Mouse (Mus musculus): Measurements from ENCODE around the gene St3gal4.
"Not testable (repeated sequence)": the region's sequence is repeated elsewhere in the genome, so short reads cannot be mapped to it uniquely, and the experiment has no call there.

St3gal4 gene

DNA sequence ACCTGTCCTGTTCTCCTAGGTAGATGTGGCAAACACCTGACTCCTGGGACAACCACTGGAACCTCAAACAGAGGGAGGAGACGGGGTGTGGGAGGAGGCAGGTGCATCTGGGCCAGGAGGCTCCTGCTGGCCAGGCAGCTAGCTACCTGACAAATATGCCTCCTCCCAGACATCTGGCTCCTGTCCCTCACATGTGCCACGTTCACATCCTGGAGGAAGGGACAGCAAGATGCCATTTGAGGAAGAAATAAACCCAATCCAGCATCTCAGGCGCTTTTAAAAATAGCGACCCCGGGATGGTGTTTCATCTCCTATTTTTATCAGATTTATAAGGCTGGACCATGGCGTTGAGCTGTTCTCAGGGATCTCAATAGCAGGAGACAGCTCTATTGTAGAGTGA, at the start of gene St3gal4:
St3gal4 (minus strand) TSS at position 101 of the 400 bp plus-strand sequence.
- DNase-seq (ENCODE audit: inconsistent ontology term): no peak

DNA sequence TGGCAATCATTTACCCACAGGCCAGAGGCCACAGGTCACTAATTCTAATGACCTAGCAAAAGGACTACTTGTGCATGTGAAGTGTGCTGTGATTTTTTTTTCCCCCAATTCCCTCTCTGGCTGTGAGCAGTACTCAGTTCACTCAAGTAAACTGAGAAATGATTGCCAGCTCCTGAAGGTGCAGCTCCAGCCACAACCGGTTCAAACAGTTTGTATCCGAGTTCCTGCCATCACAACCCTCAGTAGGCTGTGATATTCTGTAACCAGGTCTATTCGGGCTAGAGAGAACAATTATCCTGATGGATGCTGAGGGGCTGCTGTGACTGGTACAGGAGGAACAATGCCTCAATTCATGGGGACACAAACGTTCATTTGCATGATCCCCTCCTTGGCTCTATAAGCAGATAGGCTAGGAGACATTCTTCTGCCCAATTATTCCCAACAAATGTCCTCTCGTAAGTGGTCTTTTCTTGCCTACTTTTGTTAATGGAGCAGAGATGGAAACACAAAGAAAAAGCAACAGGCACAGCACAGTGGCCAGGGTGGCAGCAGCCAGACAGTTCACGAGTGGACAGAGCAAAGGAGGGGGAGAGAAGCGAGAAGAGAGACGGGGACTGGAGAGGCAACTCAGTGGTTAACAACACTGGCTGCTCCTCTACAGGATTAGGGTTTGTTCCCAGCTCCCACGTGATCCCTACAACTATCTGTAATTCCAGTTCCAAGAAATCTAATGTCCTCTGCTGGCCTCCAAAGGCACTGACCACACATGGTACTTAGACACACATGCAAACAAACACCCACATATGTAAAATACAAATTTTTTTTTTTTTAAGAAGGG, 47.9 kb upstream of the St3gal4 start:
- DNase-seq (ENCODE audit: inconsistent ontology term): peak; percentile 57

DNA sequence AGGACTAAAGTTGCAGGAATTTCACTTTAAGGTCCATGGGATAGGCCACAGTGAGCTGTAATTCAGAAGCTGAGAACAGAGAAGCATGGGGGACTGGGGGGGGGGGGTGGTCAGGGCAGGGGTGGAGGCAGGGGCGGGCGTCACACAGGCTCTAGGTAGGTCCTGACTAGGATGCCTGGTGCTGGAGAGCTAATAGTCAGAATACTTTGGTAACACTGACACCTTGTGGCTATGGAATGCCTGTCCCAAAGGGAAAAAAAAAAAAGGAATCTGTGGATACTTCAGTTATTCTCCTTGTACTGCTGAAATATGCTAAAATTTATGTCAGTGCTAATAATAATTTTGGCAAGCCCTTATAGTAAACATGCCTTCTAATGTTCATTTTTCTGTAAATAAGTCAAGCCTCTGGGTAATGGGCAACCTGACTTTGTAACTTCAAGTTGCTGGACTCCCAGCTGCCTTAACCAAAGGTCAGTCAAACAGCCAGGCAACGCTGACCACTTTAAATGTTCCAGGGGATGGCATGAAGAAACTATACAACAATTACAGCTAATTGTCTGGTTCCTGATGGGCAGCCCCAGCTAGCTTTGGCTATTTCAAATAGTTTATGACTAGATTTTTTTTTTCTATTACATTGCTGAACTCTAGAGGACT, 47.2 kb upstream of the St3gal4 start:
- DNase-seq (ENCODE audit: inconsistent ontology term): peak; percentile 58

DNA sequence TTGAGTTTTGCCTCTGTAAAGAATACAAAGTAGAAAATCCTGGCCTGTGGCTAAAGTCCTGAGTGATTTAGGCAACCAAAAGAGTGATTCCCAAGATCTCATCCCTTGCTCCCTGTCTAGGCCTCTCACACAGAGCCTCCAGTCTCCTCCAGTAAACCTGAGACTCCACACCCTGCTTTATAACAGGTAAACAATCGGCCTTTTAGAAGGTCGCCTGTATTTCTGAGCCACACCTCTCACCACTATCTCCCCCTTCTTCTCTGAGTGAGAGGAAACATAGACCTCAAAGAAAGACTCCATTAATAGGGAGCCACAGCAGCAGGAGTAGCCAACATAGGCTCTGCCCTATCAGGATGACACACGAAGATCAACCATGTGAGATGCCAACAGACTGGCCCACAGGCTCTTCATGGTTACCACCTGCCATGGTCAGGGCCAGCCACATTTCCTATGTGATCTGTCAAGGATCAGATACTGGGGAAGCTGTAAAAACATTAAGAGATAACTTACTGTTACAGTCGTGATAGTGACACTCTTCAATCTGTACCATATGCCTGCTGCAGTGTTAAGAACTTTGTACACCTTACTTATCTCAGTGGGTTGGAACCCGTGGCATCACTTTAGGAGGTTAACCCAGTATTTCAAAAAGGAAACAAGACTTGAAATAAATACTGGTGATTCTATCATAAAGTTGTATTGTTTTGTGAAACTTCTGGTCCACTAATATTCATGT, 45.2 kb upstream of the St3gal4 start:
- no peak for DNase-seq (ENCODE audit: inconsistent ontology term)

DNA sequence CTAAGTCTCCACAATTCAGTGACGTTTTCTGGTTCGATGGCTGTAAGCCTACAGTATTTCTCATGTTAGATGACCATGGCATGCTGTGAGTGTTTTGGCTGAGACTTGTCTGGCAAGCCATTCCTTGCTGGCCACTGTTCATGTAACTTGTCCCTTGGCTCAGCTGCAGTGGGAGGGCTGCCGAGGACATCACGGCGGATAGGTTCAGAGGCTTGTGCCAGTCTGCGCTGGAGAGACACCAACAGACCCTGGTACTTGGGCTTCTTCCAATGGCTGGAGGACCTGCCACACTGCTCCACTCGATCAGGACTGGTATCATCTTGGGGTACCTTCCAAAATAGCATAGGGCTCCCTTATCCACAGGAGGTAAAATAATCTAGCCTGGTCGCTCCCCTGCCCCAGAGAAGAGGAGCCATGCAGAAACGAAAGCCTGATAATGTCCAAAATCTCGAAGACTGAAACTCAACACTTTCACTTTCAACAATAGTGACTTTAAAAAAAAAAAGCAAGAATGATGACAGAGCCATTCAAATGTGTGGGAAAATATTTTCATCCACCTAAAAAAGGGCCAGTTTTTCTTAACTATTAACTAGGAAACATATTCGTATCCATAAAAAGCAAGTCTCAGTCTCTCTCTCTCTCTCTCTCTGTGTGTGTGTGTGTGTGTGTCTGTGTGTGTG, 44.1 kb upstream of the St3gal4 start:
- peak; percentile 79 for DNase-seq (ENCODE audit: inconsistent ontology term)

DNA sequence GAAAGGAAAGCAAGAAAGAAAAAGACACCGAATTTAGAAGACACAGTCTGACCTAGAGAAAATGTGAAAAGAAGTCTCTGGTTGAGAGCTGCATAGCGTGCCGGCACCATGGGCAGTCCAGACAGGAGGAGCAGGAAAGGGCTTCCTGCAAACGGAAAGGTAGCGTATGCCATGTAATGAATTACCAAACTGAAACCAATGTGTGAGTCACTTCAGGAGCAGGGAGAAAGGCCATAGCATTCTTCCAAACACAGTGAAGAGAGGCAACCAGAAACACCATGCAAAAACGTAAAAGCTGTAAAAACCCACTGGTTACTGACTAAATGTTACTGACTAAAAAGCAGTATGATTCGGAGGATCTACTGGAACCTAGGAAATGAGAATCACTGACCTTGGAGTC, 42.7 kb upstream of the St3gal4 start:
- no peak for DNase-seq (ENCODE audit: inconsistent ontology term)

DNA sequence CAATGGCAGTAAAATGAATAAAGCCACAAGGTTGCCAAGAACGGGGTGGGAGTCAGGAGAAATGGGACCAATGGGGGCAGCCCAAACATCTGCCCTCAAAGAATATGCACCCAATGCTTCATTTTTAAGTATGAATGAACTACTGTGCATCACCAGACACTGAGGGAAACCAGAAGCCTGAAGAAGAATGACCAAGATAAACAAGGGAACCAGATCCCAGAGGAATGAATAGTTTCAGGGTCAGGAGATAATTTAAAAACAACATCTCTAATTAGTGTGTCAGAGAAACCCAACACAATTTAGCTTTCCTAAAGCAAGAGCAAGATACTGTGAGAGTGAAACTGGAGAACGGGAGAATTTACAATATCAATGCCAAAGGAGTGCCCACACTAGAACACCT, 41.6 kb upstream of the St3gal4 start:
- DNase-seq (ENCODE audit: inconsistent ontology term): peak; percentile 80

DNA sequence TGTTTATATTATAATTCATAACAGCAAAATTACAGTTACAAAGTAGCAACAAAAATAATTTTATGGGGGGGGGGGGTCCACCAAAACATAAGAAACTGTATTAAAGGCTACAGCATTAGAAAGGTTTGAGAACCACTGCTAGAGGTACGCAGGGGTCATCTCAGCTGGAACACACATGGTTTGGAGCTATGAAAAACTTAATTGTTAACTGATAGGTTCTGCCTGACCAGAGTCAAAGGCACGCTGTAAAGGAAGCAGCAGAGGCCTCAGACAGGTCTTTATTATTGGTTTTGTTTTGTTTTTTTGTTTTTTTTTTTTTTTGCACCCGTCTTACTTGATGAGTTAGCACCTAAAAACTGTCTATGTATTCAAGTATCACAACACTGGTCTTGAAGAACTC, 39.4 kb upstream of the St3gal4 start:
- no peak for DNase-seq (ENCODE audit: inconsistent ontology term)

DNA sequence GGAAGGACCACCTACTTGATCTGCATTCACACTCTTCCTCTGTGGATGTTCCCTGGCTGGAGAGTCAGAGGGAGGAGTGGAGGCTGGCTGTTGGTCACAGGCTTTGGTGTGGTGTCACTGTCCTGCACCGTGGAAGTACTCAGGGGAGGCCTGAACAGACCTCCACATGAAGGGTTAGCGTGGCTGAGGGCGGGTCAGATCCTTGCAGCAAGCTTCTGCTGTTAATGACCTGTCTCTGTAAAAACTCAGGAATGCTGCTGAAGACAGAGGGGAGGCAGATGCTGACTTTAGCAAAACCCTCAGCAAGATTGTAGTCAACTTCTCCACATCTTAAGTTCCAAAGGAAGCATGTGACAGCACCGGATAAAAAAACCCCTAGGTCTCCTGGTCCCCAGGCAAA, 37.8 kb upstream of the St3gal4 start:
- no peak for DNase-seq (ENCODE audit: inconsistent ontology term)

DNA sequence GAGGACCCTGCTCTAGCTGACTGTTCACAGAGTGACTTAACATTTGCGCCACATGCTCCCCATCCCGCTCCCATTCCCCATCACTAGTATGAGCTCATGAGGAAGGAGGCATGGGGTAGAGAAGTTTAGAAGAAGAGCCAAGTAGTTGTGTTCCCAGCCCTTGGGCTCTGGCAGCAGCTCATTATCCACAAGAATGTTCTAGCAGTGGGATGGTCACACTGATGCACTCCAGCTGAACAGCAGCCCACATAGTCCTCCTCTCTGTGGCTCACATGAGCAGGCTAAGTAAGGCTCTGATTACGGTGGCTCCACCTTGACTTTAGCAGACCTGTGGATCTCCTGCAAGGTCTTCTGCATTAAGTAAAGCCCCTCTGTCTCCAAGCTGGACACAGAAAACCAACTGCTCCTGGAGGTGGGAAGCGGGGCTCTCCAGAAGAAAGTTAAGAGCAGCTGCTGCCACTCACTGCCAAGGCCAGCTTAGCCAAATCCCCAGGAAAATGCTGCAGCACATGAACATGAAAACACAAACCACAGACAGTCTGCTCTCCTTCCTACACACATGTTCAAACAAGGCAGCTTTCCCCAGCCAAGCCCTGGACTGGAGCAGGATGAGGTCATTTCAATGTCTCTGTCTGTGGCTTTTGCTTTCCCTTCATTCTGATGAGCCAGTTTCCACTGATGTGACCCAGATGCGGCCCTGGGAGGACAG, 37.1 kb upstream of the St3gal4 start:
- peak; percentile 74 for DNase-seq (ENCODE audit: inconsistent ontology term)

DNA sequence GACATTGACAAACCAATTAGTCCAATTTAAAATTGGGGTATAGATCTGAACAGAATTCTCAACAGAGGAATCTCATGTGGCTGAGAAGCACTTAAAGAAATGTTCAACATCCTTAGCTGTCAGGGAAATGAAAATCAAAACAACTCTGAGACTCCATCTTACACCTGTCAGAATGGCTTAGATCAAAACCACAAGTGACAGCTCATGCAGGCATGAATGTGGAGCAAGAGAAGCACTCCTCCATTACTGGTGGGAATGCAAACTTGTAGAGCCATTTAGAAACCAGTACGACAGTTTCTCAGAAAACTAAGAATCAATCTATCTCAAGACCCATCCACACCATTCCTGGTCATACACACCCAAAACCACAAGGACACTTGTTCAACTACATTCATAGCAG, 33.9 kb upstream of the St3gal4 start:
- DNase-seq (ENCODE audit: inconsistent ontology term): no peak

DNA sequence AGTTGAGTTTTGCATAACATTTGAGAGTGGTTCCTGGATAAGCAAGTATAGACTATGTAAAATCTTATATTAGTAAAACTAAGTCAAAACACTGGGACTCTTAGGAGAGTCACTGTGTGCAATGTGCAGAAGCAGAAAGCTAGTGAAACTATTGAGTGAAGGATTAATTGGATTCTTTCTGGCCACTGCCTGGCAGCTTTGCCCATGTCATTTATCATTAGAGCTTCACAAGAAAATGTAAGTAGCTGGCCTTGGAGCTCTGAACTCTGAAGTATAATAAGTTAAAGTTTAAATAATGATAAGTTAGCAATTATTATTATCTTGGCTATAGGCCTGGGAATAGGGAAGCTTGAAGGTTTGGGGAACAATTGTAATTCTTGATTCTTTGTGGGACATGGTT, 29.8 kb upstream of the St3gal4 start:
- not testable (repeated sequence) for DNase-seq (ENCODE audit: inconsistent ontology term)

DNA sequence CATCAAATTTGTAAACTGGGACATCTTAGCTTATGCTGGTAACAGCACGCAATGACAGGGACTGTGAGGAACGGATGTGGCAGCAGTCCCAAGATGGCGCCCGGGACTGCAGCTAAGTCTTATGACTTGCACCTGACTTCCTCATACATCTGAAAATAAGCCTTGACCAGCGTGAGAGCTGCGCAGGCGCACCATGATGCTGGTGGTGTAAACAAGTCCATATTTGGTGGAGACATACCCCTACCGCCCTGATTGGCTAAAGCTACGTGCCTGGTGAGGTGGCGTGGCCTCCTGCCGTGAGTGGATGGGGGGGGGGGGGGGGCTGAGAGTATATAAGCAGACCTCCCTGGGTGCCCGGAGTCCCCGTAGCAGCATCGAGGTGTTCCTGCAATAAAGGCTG, 28.2 kb upstream of the St3gal4 start:
- not testable (repeated sequence) for DNase-seq (ENCODE audit: inconsistent ontology term)

DNA sequence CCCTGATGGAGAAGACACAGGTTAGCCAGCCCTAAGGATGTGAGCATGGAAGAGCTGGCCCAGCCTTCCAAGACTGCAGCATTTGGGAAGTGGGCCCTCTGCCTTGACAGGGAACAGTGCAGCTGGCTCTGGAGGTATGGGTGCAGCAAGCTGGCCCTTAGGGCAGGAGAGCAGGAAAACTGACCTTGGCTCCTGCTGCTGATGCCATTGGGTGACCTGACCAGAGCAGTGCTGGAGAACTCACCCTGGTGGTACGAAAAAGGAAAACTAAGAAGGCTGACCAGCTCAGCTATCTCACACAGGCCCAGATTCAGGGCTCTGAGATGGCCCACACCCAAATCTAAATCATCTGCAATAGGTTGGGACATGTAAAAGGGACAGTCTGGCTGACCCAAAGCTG, 26.8 kb upstream of the St3gal4 start:
- no peak for DNase-seq (ENCODE audit: inconsistent ontology term)

DNA sequence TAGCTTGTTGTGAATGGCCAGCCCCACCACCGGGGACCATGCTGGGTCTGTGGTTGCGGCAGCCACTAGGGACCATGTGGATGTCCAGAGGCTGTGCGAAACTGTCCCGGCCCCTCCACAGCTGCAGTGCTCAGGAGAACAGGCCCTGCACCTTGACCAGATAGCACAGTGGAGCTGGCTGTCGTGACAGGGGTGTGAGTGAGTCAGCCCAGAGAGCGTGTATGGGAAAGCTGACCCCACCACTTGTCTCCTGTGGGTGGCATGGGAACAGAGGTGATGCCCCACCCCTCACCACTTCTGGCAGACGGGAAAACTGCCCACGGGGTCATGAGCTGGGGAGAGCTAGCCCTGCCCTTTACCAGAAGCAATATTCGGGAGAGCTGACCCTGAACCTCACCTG, 26.1 kb upstream of the St3gal4 start:
- DNase-seq (ENCODE audit: inconsistent ontology term): no peak

DNA sequence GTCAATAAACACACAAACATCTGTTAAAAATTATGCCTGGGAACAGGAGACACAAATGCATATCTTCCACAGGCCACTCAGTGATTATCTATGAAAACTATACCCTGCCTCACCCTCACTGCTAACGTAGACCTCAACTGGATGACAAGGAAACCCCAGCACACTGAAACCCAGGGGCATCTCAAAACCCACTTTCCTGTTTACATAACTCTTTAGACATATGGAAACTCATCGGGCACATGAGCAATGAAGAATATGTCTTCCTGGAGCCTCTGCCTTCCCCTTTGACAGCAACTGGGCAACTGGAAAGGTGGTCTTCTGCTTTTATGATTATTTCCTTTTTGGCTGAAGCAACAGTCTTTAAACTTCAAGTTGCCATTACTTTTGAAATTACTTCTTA, 23.2 kb upstream of the St3gal4 start:
- no peak for DNase-seq (ENCODE audit: inconsistent ontology term)

DNA sequence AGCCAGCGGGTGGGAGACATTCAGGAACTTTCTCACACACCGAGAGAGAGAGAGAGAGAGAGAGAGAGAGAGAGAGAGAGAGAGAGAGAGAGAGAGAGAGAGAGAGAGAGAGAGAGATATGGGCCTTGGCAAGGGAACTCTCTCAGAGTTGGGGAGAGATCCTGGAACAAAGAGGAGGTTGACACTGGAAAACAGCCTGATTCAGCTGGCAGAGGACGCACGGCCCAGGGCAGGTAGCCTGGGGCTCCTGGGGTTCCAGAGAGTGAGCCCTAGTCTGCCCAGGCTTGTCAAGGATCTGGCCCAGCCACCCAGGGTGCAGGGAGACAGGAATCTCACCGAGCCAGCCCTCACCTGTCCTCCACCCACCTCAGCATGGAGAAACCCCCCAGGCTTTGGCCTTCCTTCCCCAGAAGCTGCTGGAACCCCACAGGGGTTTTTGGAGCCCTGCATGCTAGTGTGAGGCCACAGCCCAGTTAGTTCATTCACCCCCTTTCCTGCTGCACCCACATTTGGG, 20.2 kb upstream of the St3gal4 start:
- no peak for DNase-seq (ENCODE audit: inconsistent ontology term)

DNA sequence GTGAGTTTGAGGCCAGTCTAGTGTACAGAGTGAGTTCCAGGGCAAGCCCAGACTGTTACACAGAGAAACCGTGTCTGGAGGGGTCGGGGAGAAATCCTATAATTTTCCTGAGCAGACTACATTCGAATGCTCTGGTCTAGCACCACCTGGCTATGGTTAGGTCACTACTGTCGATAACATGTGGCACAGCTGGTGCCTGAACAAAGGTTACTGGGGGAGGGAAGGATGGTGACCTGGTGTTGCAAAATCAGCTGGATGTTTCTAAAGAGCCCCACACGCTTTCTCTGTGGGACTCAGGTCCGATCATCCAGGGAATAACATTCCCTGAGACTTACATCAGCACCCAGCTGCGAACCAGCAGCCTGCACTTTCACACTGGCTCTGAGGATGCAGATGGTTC, 19.0 kb upstream of the St3gal4 start:
- no peak for DNase-seq (ENCODE audit: inconsistent ontology term)

DNA sequence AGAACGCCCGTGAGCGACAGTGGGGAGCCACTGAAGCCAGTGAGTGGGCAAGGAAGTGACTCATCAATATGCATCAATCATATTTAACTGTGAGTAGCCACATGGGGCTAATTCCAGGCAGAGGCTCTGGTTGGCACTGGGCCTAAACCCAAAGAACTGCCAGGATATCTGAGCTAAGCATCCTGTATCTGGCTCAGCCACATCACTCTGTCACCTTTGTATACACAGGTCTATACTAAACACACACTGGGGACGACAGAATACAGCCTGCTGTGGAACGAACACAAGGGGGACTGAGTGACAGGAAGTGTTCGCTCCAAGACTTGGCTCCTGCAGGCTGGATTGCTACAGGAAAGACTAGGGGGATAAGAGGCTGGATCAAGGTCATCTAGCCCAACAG, 16.5 kb upstream of the St3gal4 start:
- peak; percentile 60 for DNase-seq (ENCODE audit: inconsistent ontology term)

DNA sequence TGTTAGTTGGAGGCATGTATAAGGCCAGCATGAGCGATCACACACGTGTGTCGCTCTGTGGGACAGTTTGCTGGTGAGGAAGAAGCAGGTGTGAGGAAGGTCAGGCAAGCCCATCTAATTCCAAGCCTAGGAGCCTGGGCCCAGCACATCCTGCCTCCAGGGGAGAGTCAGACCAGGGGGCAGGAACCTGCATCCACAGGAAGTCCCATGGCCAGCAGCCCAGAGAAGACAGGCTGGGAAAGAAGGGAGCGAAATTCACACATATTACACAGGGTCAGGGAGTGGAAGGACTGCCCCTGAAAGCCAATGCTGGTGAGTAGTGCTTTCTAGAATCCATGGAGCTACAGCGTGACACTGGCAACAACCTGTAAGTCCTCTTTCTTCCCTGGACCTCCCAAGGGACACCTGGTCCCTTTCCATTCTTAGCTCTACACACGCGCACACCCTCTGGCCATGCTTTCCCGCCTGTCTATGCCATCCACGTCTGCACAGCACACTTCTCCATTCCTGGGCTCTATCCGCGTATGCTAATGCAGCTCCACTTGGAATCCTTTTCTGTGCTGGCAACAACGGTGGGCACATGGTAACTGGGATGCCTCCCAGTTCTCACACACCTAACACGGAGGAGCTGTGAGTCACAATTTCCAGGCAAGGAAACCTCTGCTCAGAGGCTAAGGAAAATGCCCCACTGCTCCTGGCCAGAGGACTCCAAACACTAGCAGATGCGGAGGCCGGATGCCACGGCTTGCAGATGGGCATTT, 12.7 kb upstream of the St3gal4 start:
- DNase-seq (ENCODE audit: inconsistent ontology term): no peak

Data from Muller cell, postnatal 12 days (primary cell).